Mouse (Mus musculus) CH12.LX (cell line): ENCODE measurements around the gene Lhpp. TPM values are rescaled to one million over a fixed set of nuclear protein-coding genes. Genes with fewer than 3 reads are reported as not detected.

Source experiments
- DNase-seq: peaks from one replicate; pipeline ENCODE4 v3.0.0-alpha.2; 2013; ENCODE audit errors: extremely low read depth
- H3K27ac ChIP-seq: 2 replicates; pipeline ENCODE4 v1.5.1; 2012; ENCODE audit warnings: low read depth, mild to moderate bottlenecking, control low read depth, moderate library complexity; ENCODE audit not compliant: insufficient read depth
- H3K27me3 ChIP-seq: replicated peaks from 2 replicates; pipeline ENCODE3; 2012; ENCODE audit warnings: inconsistent platforms
- H3K36me3 ChIP-seq, 2 experiments: replicated peaks in 1 of 2; 2 replicates each; pipeline versions ENCODE3 to v1.6.1; 2012; ENCODE audit warnings: inconsistent platforms in 1 of 2, low read length in 1 of 2, mild to moderate bottlenecking in 1 of 2, mixed read lengths in 1 of 2, moderate library complexity in 1 of 2; ENCODE audit not compliant: control insufficient read depth in 1 of 2, insufficient read depth in 1 of 2
- H3K4me1 ChIP-seq, 2 experiments: 2 replicates each; pipeline ENCODE4 v1.6.1; 2012; ENCODE audit warnings: inconsistent platforms in 1 of 2, moderate library complexity in 1 of 2; ENCODE audit not compliant: insufficient read depth in 2 of 2, control insufficient read depth in 1 of 2
- H3K4me2 ChIP-seq: 2 replicates; pipeline ENCODE4 v1.6.1; 2012; ENCODE audit warnings: low read depth, mild to moderate bottlenecking, control low read depth; ENCODE audit not compliant: poor library complexity, insufficient read depth, severe bottlenecking
- H3K4me3 ChIP-seq, 3 experiments: fragments of 150-350 bp in 1 of 3; sonication (generic) in 1 of 3; replicated peaks in 1 of 3; 2 replicates each; pipeline versions ENCODE3 to v1.5.1; 2011 to 2012; ENCODE audit warnings: low read depth in 2 of 3, low read length in 2 of 3, mild to moderate bottlenecking in 2 of 3, moderate library complexity in 2 of 3, control low read depth in 1 of 3, improper control_type of control experiment in 1 of 3, inconsistent platforms in 1 of 3, mixed read lengths in 1 of 3; ENCODE audit not compliant: poor library complexity in 1 of 3
- H3K79me2 ChIP-seq: replicated peaks from 2 replicates; pipeline ENCODE4 v1.6.1; 2012; ENCODE audit warnings: mild to moderate bottlenecking, moderate library complexity; ENCODE audit not compliant: control insufficient read depth, poor library complexity, insufficient read depth, severe bottlenecking; ENCODE audit errors: extremely low read depth
- H3K9ac ChIP-seq: 2 replicates; pipeline ENCODE4 v1.6.1; 2012; ENCODE audit warnings: low read depth, mild to moderate bottlenecking, control low read depth, moderate library complexity; ENCODE audit not compliant: insufficient read depth
- H3K9me3 ChIP-seq: replicated peaks from 2 replicates; pipeline ENCODE3; 2012; ENCODE audit warnings: low read length, inconsistent platforms, mixed read lengths
- CHD1 ChIP-seq: IDR thresholded peaks from 2 replicates; pipeline ENCODE4 v1.6.1; 2012; ENCODE audit warnings: low read depth, low read length, improper control_type of control experiment, inconsistent platforms
- CHD2 ChIP-seq: IDR thresholded peaks from 2 replicates; pipeline ENCODE4 v1.6.1; 2011; ENCODE audit warnings: low read length, improper control_type of control experiment
- CTCF ChIP-seq, 2 experiments: IDR thresholded peaks in 1 of 2; conservative IDR thresholded peaks in 1 of 2; 2 replicates each; pipeline ENCODE4 v1.5.1; 2011 to 2012; ENCODE audit warnings: low read depth in 2 of 2, low read length in 2 of 2, improper control_type of control experiment in 1 of 2, inconsistent platforms in 1 of 2, mild to moderate bottlenecking in 1 of 2, moderate library complexity in 1 of 2
- EP300 ChIP-seq: IDR thresholded peaks from 2 replicates; pipeline ENCODE4 v1.6.1; 2011; ENCODE audit warnings: low read length, improper control_type of control experiment
- GABPA ChIP-seq: IDR thresholded peaks from 2 replicates; pipeline ENCODE4 v1.6.1; 2012; ENCODE audit warnings: low read depth, low read length, improper control_type of control experiment, inconsistent platforms; ENCODE audit not compliant: insufficient replicate concordance
- IRF4 ChIP-seq: IDR thresholded peaks from 2 replicates; pipeline ENCODE4 v1.6.1; 2014; ENCODE audit warnings: low read depth, mild to moderate bottlenecking, inconsistent platforms, low read length, improper control_type of control experiment
- KAT2A ChIP-seq: IDR thresholded peaks from 2 replicates; pipeline ENCODE4 v1.6.1; 2012; ENCODE audit warnings: low read length, improper control_type of control experiment, inconsistent platforms; ENCODE audit not compliant: insufficient replicate concordance
- MAX ChIP-seq: IDR thresholded peaks from 2 replicates; pipeline ENCODE4 v1.6.1; 2011; ENCODE audit warnings: low read length, improper control_type of control experiment
- MAZ ChIP-seq: IDR thresholded peaks from 2 replicates; pipeline ENCODE4 v1.6.1; 2012; ENCODE audit warnings: low read depth, mild to moderate bottlenecking, inconsistent platforms, low read length, improper control_type of control experiment, moderate library complexity
- MEF2A ChIP-seq: IDR thresholded peaks from 2 replicates; pipeline ENCODE4 v1.6.1; 2014; ENCODE audit warnings: low read depth, mild to moderate bottlenecking, inconsistent platforms, low read length, improper control_type of control experiment, borderline replicate concordance
- MYC ChIP-seq: IDR thresholded peaks from 2 replicates; pipeline ENCODE4 v1.6.1; 2011; ENCODE audit warnings: low read depth, mild to moderate bottlenecking, improper control_type of control experiment, low read length
- NELFE ChIP-seq: IDR thresholded peaks from 2 replicates; pipeline ENCODE4 v1.6.1; 2011; ENCODE audit warnings: low read depth, low read length, improper control_type of control experiment
- NRF1 ChIP-seq: IDR thresholded peaks from 2 replicates; pipeline ENCODE4 v1.6.1; 2014; ENCODE audit warnings: low read depth, mild to moderate bottlenecking, inconsistent platforms, low read length, improper control_type of control experiment, moderate library complexity
- PAX5 ChIP-seq: IDR thresholded peaks from 2 replicates; pipeline ENCODE4 v1.6.1; 2012; ENCODE audit warnings: low read length, inconsistent platforms, mixed read lengths
- RAD21 ChIP-seq: IDR thresholded peaks from 2 replicates; pipeline ENCODE4 v1.6.1; 2011; ENCODE audit warnings: low read depth, mild to moderate bottlenecking, low read length, improper control_type of control experiment, moderate library complexity
- RCOR1 ChIP-seq: conservative IDR thresholded peaks from 2 replicates; pipeline ENCODE4 v1.6.1; 2012; ENCODE audit warnings: low read depth, mild to moderate bottlenecking, inconsistent platforms, low read length, improper control_type of control experiment
- SIN3A ChIP-seq: IDR thresholded peaks from 2 replicates; pipeline ENCODE4 v1.6.1; 2012; ENCODE audit warnings: low read length, improper control_type of control experiment, inconsistent platforms
- SMC3 ChIP-seq: IDR thresholded peaks from 2 replicates; pipeline ENCODE4 v1.6.1; 2011; ENCODE audit warnings: low read depth, low read length, improper control_type of control experiment
- TBP ChIP-seq: conservative IDR thresholded peaks from 2 replicates; pipeline ENCODE4 v1.6.1; 2011; ENCODE audit warnings: low read depth, low read length, improper control_type of control experiment
- TCF12 ChIP-seq: IDR thresholded peaks from 2 replicates; pipeline ENCODE4 v1.6.1; 2014; ENCODE audit warnings: low read depth, mild to moderate bottlenecking, inconsistent platforms, low read length, improper control_type of control experiment
- UBTF ChIP-seq: IDR thresholded peaks from 2 replicates; pipeline ENCODE4 v1.6.1; 2012; ENCODE audit warnings: low read depth, mild to moderate bottlenecking, inconsistent platforms, low read length, improper control_type of control experiment, moderate library complexity
- USF2 ChIP-seq: conservative IDR thresholded peaks from 2 replicates; pipeline ENCODE4 v1.6.1; 2011; ENCODE audit warnings: low read depth, low read length, improper control_type of control experiment
- ZKSCAN1 ChIP-seq: IDR thresholded peaks from 2 replicates; pipeline ENCODE4 v1.6.1; 2012; ENCODE audit warnings: low read depth, inconsistent platforms, low read length, improper control_type of control experiment, borderline replicate concordance
- ZNF384 ChIP-seq: IDR thresholded peaks from 2 replicates; pipeline ENCODE4 v1.6.1; 2012; ENCODE audit warnings: low read depth, low read length, improper control_type of control experiment, inconsistent platforms
- dilution Hi-C: fragments of 300-500 bp; cut with MboI; formaldehyde crosslinking; loops from 2 replicates; pipeline ENCODE4 v1.14.3; 2020; ENCODE audit warnings: low sequenced_read_pairs; ENCODE audit not compliant: extremely low pct_unique_long_range_greater_than_20kb, extremely low pct_ligation_motif_present
- in situ Hi-C: fragments of 300-500 bp; cut with MboI; formaldehyde crosslinking; loops from 3 replicates; pipeline ENCODE4 v1.14.3; 2019; ENCODE audit warnings: low sequenced_read_pairs, low pct_ligation_motif_present, low pct_unique_long_range_greater_than_20kb, mixed read lengths
- polyA plus RNA-seq: library from polyadenylated mRNA; unstranded; fragments of >175 nt; gene quantifications from 2 replicates; pipeline ENCODE4 v1.2.1, GENCODE M21; 2012; ENCODE audit warnings: low read depth; ENCODE audit not compliant: insufficient read length
- total RNA-seq, 2 experiments: library from RNA; depleted of rRNA; stranded (reverse); fragments of 300-350 nt in 1 of 2; fragments of >200 nt in 1 of 2; gene quantifications; 2 replicates each; pipeline ENCODE4 v1.2.3; 2012 to 2014

The Lhpp gene
- total and polyA plus RNA-seq, 3 experiments: 7.8 to 15.4 (median 14.6) TPM

DNA sequence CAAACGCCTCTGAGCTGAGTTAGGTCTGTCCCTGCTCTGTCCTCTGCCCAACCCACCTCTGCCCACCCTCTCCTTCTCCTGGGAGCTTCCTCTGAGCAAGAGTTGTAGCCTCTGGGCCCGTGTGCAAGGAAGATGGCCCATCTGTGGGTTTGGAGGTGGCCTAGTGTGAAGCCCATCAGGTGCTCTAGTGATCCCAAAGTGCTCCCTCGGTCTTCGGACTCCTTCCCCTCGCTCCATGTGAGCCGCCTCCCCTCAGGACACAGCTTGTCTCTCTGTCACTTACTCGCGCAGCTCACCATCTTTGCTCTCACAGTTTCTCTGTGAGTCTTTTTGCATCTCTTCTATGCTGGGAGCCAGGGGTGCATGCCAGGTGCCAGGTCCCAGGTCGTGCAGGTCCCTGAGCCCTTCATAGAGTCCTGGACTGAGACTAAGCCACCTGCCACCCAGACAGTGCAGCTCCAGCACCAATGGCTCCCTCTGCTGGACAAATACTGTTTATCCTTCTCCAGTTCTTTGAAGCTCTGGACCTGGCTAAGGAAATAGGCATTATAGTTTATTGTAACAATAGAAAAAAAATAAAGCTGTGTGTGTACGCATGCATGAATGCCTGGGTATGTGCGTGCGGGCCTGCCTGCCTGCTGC, 28.1 kb downstream of the Lhpp start:
- Histone ChIP-seq H3K27ac (no peak overlapping the region), H3K79me2 (no peaks in the 10 kb centered on the region), H3K9ac (no peak overlapping the region), H3K9me3 (no peaks in the 10 kb centered on the region), H3K27me3 (no peaks in the 10 kb centered on the region), H3K4me3 (no peak overlapping the region), H3K36me3 (peaks cover 0 to 33% of the 10 kb centered on the region in 2 experiments), H3K4me1 (peaks cover 0 to 11% of the 10 kb centered on the region in 2 experiments; a peak in 2 of 4 replicates), H3K4me2 (no peak overlapping the region)
- dilution Hi-C loops (no loop called here), in situ Hi-C loops (no loop called here)
- TF ChIP-seq MAZ: no peak
- TF ChIP-seq EP300: no peak
- no peak for TF ChIP-seq GABPA
- no peak for TF ChIP-seq UBTF
- no peak for TF ChIP-seq ZNF384
- TF ChIP-seq RCOR1: no peak
- TF ChIP-seq USF2: no peak
- TF ChIP-seq MAX: no peak
- TF ChIP-seq SIN3A: no peak
- TF ChIP-seq ZKSCAN1: no peak
- peak; percentile 81 for TF ChIP-seq RAD21
- TF ChIP-seq MEF2A: no peak
- no peak for TF ChIP-seq KAT2A
- no peak for TF ChIP-seq CHD2
- no peak for TF ChIP-seq MYC
- TF ChIP-seq TBP: no peak
- TF ChIP-seq PAX5: no peak
- TF ChIP-seq NELFE: no peak
- no peak for TF ChIP-seq IRF4
- TF ChIP-seq NRF1: no peak
- no peak for TF ChIP-seq TCF12
- TF ChIP-seq CHD1: no peak
- TF ChIP-seq SMC3: peak; percentile 78
- peak in 1 of 2 experiments; percentile 82; a peak in 3 of 4 replicates for TF ChIP-seq CTCF (conservative IDR thresholded peaks at IDR 0.05 in 1 of 2, IDR thresholded peaks at IDR 0.05 in 1 of 2; ENCODE audit: low read depth in 2 of 2, low read length in 2 of 2)
- peak; percentile 69 for DNase-seq
